Mouse (Mus musculus) hindbrain, embryonic 10.5 days (tissue): ENCODE data around the gene Gm17655. TPM values are rescaled to one million over a fixed set of nuclear protein-coding genes. Genes with fewer than 3 reads are reported as not detected.
"Not testable (repeated sequence)": the region's sequence is repeated elsewhere in the genome, so short reads cannot be mapped to it uniquely, and the experiment has no call there.

ENCODE experiments used
- DNase-seq: peaks from one replicate; pipeline ENCODE4 v3.0.0-alpha.2; 2017; ENCODE audit warnings: low spot score
- H3K27ac ChIP-seq: fragments of 300-500 bp; sonication (generic); 2 replicates; pipeline ENCODE4 v1.5.1; 2016; ENCODE audit warnings: mild to moderate bottlenecking, moderate library complexity
- H3K27me3 ChIP-seq: fragments of 300-500 bp; sonication (generic); 2 replicates; pipeline ENCODE4 v1.6.1; 2016; ENCODE audit warnings: mild to moderate bottlenecking; ENCODE audit not compliant: poor library complexity, insufficient read depth, severe bottlenecking
- H3K36me3 ChIP-seq: fragments of 300-500 bp; sonication (generic); 2 replicates; pipeline ENCODE4 v1.6.1; 2016; ENCODE audit warnings: mild to moderate bottlenecking, moderate library complexity
- H3K4me1 ChIP-seq: fragments of 300-500 bp; sonication (generic); replicated peaks from 2 replicates; pipeline ENCODE4 v1.6.1; 2016; ENCODE audit warnings: mild to moderate bottlenecking
- H3K4me3 ChIP-seq: fragments of 300-500 bp; sonication (generic); 2 replicates; pipeline ENCODE4 v1.5.1; 2016; ENCODE audit warnings: mild to moderate bottlenecking, moderate library complexity
- H3K9me3 ChIP-seq: fragments of 300-500 bp; sonication (generic); 2 replicates; pipeline ENCODE4 v1.6.1; 2016; ENCODE audit warnings: mild to moderate bottlenecking, moderate library complexity
- WGBS: fragments of 180-500 bp; shearing (Covaris S2); methylation state at CpG from one replicate; pipeline ENCODE4 v1.1.7; 2016; 5-methylcytosine and 5-hydroxymethylcytosine counted together
- polyA plus RNA-seq: library from polyadenylated mRNA; unstranded; fragments of >200 nt; fragmentation: Nextera tagmentation; extraction: Ambion mirVana; gene quantifications from 2 replicates; pipeline ENCODE4 v1.2.1, GENCODE M21; 2016

The Gm17655 gene
- polyA plus RNA-seq, 1 experiment from 2014 or later: 4.2 TPM

GRCm38 (mm10) chr5:110023694-110024427 is 48.5 kb downstream of the Gm17655 start:
- H3K4me3 ChIP-seq, H3K36me3 ChIP-seq, H3K4me1 ChIP-seq, H3K27me3 ChIP-seq: not testable (repeated sequence)
- Histone ChIP-seq H3K9me3 (peaks cover 24% of the 10 kb centered on the region), H3K27ac (0 out of 2 replicates have a peak overlapping the region, but pooled peaks have one; percentile 23)
- 48% methylated on average over 8 of the region's 8 CpGs for WGBS
- DNase-seq: peak; percentile 26

- no peaks in the 10 kb centered on the region for H3K27me3 ChIP-seq
- H3K4me1 ChIP-seq: no peaks in the 10 kb centered on the region
- H3K36me3 ChIP-seq: no peaks in the 10 kb centered on the region
- WGBS: 60% methylated on average over 9 of the region's 9 CpGs
- H3K9me3 ChIP-seq: peaks cover 30% of the 10 kb centered on the region
- 0 out of 2 replicates have a peak overlapping the region, but pooled peaks have one; percentile 23 for H3K27ac ChIP-seq
- DNase-seq: no peak
- H3K4me3 ChIP-seq: no peak overlapping the region
These were observed 49.0 kb downstream of the Gm17655 start for GRCm38 (mm10) chr5:110023273-110023672.

DNA sequence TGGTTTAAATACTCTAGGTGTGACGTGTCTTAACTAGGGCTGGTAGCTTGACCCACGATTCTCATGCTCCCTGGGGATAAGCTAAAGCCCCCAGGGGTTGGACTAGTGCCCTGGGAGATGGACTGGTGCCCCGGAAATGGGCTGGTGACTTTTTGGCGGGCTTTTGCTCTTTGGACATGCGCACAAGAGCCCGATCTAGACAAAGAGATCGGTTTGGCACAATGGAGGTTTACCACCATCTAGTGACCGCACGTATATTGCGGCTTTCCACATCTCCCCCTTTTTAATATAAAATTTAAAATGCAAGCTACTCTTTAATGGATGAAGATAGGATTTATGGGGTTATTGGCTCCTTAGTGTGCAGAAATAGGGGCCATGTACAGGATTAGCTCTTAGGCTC is 56.5 kb downstream of the Gm17655 start:
- peaks cover 51% of the 10 kb centered on the region for H3K9me3 ChIP-seq
- DNase-seq, H3K4me3 ChIP-seq, H3K36me3 ChIP-seq, H3K27me3 ChIP-seq, H3K4me1 ChIP-seq, H3K27ac ChIP-seq: not testable (repeated sequence)
- 86% methylated on average over 10 of the region's 10 CpGs for WGBS

Other genes with a start within 250 kb of the Gm17655 start
- 0.61 and 0.98 TPM in 2 replicates for gene Gm15446, start 149.1 kb downstream of the Gm17655 start, polyA plus RNA-seq
- gene Zfp932, start 76.0 kb downstream of the Gm17655 start, polyA plus RNA-seq: 18.0 and 21.0 TPM in 2 replicates
- gene Gm35315, start 21.9 kb upstream of the Gm17655 start, polyA plus RNA-seq: 1.2 and 1.4 TPM in 2 replicates
- gene Plcxd1, start 27.5 kb upstream of the Gm17655 start, polyA plus RNA-seq: 1.3 and 1.6 TPM in 2 replicates
- gene Gtpbp6, start 35.7 kb upstream of the Gm17655 start, polyA plus RNA-seq: 37.3 and 37.7 TPM in 2 replicates
- gene Zfp605, start 37.6 kb upstream of the Gm17655 start, polyA plus RNA-seq: 5.8 and 6.1 TPM in 2 replicates
- gene Chfr, start 63.3 kb upstream of the Gm17655 start, polyA plus RNA-seq: 59.0 and 63.8 TPM in 2 replicates
- 17.2 and 19.5 TPM in 2 replicates for gene Golga3, start 104.2 kb upstream of the Gm17655 start, polyA plus RNA-seq
- 29.6 and 30.4 TPM in 2 replicates for gene Ankle2, start 158.5 kb upstream of the Gm17655 start, polyA plus RNA-seq
- gene Pgam5, start 197.4 kb upstream of the Gm17655 start, polyA plus RNA-seq: 92.7 and 98.0 TPM in 2 replicates
- 12.1 and 14.4 TPM in 2 replicates for gene Pxmp2, start 213.7 kb upstream of the Gm17655 start, polyA plus RNA-seq
- gene Pole, start 213.8 kb upstream of the Gm17655 start, polyA plus RNA-seq: 33.4 and 44.2 TPM in 2 replicates